Mouse (Mus musculus) intestine, postnatal 0 days (tissue): ENCODE measurements around the gene Ppp1r15a. TPM values are rescaled to one million over a fixed set of nuclear protein-coding genes. Genes with fewer than 3 reads are reported as not detected.

Source experiments
- ATAC-seq: fragments of 200-750 bp; cut with Nextera tagmentation; 2 replicates; pipeline ENCODE4 v1.8.0; 2017; ENCODE audit warnings: mild to moderate bottlenecking, moderate TSS enrichment, moderate library complexity
- H3K27ac ChIP-seq: fragments of 300-500 bp; sonication (generic); 2 replicates; pipeline ENCODE4 v1.5.1; 2014; ENCODE audit warnings: mild to moderate bottlenecking, low read depth, low read length, moderate library complexity
- H3K27me3 ChIP-seq: fragments of 300-500 bp; sonication (generic); replicated peaks from 2 replicates; pipeline ENCODE4 v1.6.1; 2014; ENCODE audit warnings: low read length, mixed read lengths; ENCODE audit not compliant: control insufficient read depth, insufficient read depth
- H3K36me3 ChIP-seq: fragments of 300-500 bp; sonication (generic); 2 replicates; pipeline ENCODE4 v1.6.1; 2014; ENCODE audit warnings: mild to moderate bottlenecking, moderate library complexity; ENCODE audit not compliant: control insufficient read depth, insufficient read depth
- H3K4me1 ChIP-seq: fragments of 300-500 bp; sonication (generic); replicated peaks from 2 replicates; pipeline ENCODE4 v1.6.1; 2014; ENCODE audit warnings: antibody characterized with exemption, low read length, mixed read lengths; ENCODE audit not compliant: control insufficient read depth, insufficient read depth
- H3K4me2 ChIP-seq: fragments of 300-500 bp; sonication (generic); replicated peaks from 2 replicates; pipeline ENCODE4 v1.6.1; 2014; ENCODE audit warnings: low read depth, mild to moderate bottlenecking, moderate library complexity
- H3K4me3 ChIP-seq: fragments of 300-500 bp; sonication (generic); 2 replicates; pipeline ENCODE4 v1.5.1; 2014; ENCODE audit warnings: low read depth, low read length
- H3K9ac ChIP-seq: fragments of 300-500 bp; sonication (generic); 2 replicates; pipeline ENCODE4 v1.6.1; 2014; ENCODE audit warnings: mild to moderate bottlenecking, low read depth, low read length
- H3K9me3 ChIP-seq: fragments of 300-500 bp; sonication (generic); 2 replicates; pipeline ENCODE4 v1.6.1; 2016; ENCODE audit warnings: mixed run types; ENCODE audit not compliant: control insufficient read depth
- CTCF ChIP-seq: sonication (generic); IDR thresholded peaks from 2 replicates; pipeline ENCODE4 v1.5.1; 2016; ENCODE audit warnings: low read depth, mild to moderate bottlenecking, control low read depth, antibody characterized with exemption, moderate library complexity
- WGBS: fragments of 180-500 bp; shearing (Covaris S2); extraction: QIAGEN DNeasy Blood & Tissue Kit; methylation state at CpG from one replicate; pipeline ENCODE4 v1.1.7; 2014; 5-methylcytosine and 5-hydroxymethylcytosine counted together
- polyA plus RNA-seq: library from polyadenylated mRNA; unstranded; fragments of >200 nt; fragmentation: Nextera tagmentation; extraction: Ambion mirVana; gene quantifications from 2 replicates; pipeline ENCODE4 v1.2.1, GENCODE M21; 2015

The Ppp1r15a gene
- polyA plus RNA-seq, 1 experiment from 2014 or later, result 9.0 TPM

DNA sequence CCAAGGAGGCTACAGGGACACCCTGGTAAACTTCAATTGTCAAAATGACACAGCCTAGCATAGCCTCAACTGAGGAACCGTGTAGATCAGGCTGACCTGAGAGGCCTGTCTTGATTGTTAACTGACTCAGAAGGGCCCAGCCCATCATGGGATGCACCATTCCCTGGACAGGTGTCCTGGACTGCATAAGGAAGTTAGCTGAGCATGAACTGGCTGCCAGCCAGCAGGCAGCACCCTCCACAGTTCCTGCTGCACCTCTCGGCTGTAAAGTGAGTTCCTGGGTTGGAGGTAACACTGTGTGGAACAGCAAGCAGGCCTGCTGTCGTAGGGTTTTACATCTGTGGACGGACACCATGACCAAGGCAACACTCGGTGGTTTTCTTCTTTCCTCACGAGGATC lies 18.5 kb downstream of the Ppp1r15a start:
- no peak for TF ChIP-seq CTCF
- Histone ChIP-seq H3K36me3 (peaks cover 24% of the 10 kb centered on the region; the same call in 1 of the 2 replicates), H3K9ac (no peak overlapping the region), H3K4me2 (peak overlapping the region; percentile 87; the same call in 1 of the 2 replicates), H3K27ac (peak overlapping the region; percentile 87), H3K27me3 (no peaks in the 10 kb centered on the region), H3K9me3 (no peaks in the 10 kb centered on the region), H3K4me1 (0 out of 2 replicates have a peak, but pooled peaks cover 14% of the 10 kb centered on the region), H3K4me3 (no peak overlapping the region)
- 32% methylated on average over 6 of the region's 6 CpGs for WGBS
- ATAC-seq, result peak; percentile 67

DNA sequence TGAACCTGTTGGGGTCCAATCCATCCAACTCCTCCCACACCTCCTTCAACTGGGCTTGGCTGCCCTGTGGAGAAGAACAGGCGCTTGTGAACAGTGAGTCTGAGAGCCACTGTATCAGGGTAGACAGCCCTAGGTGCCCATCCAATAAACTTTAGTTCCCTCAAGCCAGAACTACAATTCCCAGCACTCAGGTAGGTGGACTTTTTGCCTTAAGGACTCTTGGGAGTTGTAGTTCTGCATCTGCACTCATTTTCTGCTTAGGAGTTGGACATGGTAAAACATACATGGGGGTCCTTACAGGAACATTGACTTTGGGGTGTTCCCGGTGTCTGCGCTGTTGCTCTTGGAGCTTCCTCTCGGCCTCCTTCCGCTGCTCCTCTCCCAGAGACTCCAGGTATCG lies 27.6 kb downstream of the Ppp1r15a start:
- Histone ChIP-seq H3K9me3 (no peaks in the 10 kb centered on the region), H3K27ac (no peak overlapping the region), H3K4me3 (no peak overlapping the region), H3K4me1 (no peaks in the 10 kb centered on the region), H3K4me2 (no peak overlapping the region), H3K27me3 (no peaks in the 10 kb centered on the region), H3K9ac (no peak overlapping the region), H3K36me3 (peaks cover 85% of the 10 kb centered on the region)
- TF ChIP-seq CTCF, result no peak
- no peak for ATAC-seq
- WGBS, result 95% methylated on average over 6 of the region's 6 CpGs

DNA sequence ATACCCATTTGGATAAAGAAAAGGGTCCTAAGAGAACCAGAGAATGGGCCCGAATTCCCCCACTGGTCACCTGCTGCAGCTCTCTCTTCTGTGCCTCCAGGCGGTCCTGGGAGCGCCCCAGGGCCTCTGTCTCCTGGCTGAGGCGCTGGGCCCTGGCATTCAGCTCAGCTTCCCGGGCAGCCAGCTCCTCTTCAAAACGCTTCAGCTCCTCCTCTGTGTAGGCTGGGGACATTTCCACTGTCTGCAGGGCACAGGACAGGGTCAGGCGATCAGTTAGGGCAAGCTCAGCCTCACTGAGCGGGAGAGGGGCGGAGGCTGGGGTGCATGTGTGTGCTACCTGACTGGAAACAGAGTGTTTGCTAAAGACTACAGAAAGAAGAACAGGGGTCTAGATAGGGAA lies 31.5 kb downstream of the Ppp1r15a start:
- Histone ChIP-seq H3K4me1 (no peaks in the 10 kb centered on the region), H3K27me3 (no peaks in the 10 kb centered on the region), H3K9me3 (no peaks in the 10 kb centered on the region), H3K9ac (no peak overlapping the region), H3K4me2 (no peak overlapping the region), H3K36me3 (peaks cover 69% of the 10 kb centered on the region), H3K27ac (no peak overlapping the region), H3K4me3 (no peak overlapping the region)
- TF ChIP-seq CTCF, result no peak
- ATAC-seq, result no peak
- 94% methylated on average over 9 of the region's 9 CpGs for WGBS

DNA sequence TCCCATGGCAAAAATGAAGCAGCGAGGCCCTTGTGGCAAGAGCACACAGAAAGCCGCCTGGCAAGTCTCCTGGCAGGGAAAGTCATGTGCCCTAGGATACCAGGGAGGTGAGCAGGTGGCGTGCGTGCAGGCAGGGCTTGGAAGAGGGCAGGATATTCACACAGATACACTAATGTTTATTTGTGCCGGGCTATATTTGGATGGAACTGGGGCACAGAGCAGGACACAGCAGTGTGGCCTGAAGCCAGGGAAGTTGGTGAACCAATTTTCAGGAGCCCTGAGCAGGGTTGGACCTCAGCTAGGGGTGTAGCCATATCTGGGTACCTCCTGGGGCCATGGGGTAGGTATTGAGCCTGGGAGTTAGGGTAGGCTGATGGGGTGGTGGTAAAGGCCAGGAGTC lies 33.1 kb downstream of the Ppp1r15a start:
- WGBS, result 86% methylated on average over 5 of the region's 5 CpGs
- Histone ChIP-seq H3K27ac (no peak overlapping the region), H3K27me3 (no peaks in the 10 kb centered on the region), H3K4me1 (no peaks in the 10 kb centered on the region), H3K4me3 (no peak overlapping the region), H3K36me3 (peaks cover 54% of the 10 kb centered on the region), H3K9me3 (no peaks in the 10 kb centered on the region), H3K9ac (no peak overlapping the region), H3K4me2 (no peak overlapping the region)
- no peak for TF ChIP-seq CTCF
- ATAC-seq, result no peak

DNA sequence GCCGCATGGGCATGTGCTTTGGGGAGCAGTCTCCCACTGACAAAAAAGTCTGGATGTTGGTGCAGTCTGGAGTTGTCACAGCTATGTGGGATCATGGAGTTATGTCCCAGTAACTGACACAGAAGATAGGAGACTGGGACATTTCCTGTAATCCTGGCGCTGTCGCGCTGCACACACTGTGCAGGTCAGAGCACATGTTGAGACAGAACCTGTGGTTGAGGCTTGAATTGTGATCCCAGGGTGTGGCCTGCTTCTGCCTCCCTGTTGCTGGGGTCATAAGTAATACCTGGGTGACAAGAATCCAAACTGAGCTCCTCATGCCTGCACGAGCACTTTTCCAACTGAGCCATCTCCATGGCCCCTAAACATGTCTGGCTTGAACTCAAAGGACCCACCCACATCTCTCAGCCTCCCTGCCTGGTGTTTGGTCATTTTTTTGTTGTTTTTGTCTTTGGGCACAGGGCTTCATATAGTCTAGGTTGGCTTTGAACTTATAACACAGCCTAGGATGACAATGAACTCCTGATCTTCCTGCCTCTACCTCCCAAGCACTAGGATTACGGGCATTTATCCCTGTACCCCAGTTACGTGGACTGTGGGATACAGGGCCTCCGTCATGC lies 33.7 kb downstream of the Ppp1r15a start:
- ATAC-seq, result no peak
- Histone ChIP-seq H3K9me3 (no peaks in the 10 kb centered on the region), H3K4me3 (no peak overlapping the region), H3K27me3 (no peaks in the 10 kb centered on the region), H3K4me2 (no peak overlapping the region), H3K36me3 (peaks cover 50% of the 10 kb centered on the region), H3K4me1 (no peaks in the 10 kb centered on the region), H3K9ac (no peak overlapping the region), H3K27ac (no peak overlapping the region)
- WGBS, result 95% methylated on average over 8 of the region's 8 CpGs
- no peak for TF ChIP-seq CTCF

DNA sequence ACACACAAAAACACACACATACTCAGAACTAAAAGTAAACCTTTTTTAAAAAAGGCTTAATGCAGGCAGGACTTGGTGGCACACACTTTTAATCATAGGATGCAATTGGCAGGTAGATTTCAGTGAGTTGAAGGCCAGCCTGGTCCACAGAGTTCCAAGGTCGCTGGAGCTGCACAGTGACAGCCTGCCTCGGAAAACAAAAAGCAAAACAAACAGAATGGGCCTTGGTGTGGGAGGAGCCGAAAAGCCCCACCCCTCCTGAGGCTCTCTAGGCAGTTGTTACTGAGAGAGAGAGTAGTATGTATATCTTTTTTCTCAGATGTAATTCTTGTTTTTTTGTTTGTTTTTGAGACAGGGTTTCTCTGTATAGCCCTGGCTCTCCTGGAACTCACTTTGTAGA lies 34.8 kb downstream of the Ppp1r15a start:
- no peaks in the 10 kb centered on the region for H3K4me1 ChIP-seq
- peaks cover 39% of the 10 kb centered on the region for H3K36me3 ChIP-seq
- no peak for TF ChIP-seq CTCF
- no peak overlapping the region for H3K9ac ChIP-seq
- 11% methylated on average over 3 of the region's 3 CpGs for WGBS
- no peaks in the 10 kb centered on the region for H3K27me3 ChIP-seq
- H3K4me2 ChIP-seq, result no peak overlapping the region; the same call in 1 of the 2 replicates
- no peaks in the 10 kb centered on the region for H3K9me3 ChIP-seq
- peak; percentile 38; the same call in 1 of the 2 replicates for ATAC-seq
- H3K4me3 ChIP-seq, result no peak overlapping the region
- H3K27ac ChIP-seq, result no peak overlapping the region

DNA sequence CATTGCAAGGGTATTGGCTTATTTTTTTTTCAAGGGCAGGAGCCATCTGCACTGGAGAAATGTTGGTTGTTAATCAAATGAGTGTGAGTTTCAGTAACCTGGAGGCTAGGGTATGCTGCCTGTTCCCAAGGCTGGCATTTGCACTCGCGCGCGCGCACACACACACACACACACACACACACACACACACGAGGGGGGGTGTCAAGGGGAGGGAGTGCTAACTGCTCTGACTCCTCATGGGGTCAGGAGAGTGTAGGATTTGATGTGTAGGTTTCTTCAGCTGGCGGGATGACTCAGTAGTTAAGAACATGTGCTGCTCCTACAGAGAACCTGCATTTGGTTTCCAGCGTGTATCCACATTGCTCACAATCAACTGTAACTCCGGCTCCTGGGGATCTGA lies 35.2 kb downstream of the Ppp1r15a start:
- peaks cover 35% of the 10 kb centered on the region for H3K36me3 ChIP-seq
- no peaks in the 10 kb centered on the region for H3K9me3 ChIP-seq
- H3K4me1 ChIP-seq, result no peaks in the 10 kb centered on the region
- TF ChIP-seq CTCF, result peak; percentile 15; the same call in 1 of the 2 replicates
- 46% methylated on average over 9 of the region's 9 CpGs for WGBS
- no peak overlapping the region for H3K4me3 ChIP-seq
- H3K4me2 ChIP-seq, result no peak overlapping the region
- H3K9ac ChIP-seq, result no peak overlapping the region
- H3K27me3 ChIP-seq, result no peaks in the 10 kb centered on the region
- ATAC-seq, result peak; percentile 22; the same call in 1 of the 2 replicates
- no peak overlapping the region for H3K27ac ChIP-seq
